Mouse (Mus musculus): ENCODE results near the gene Cox20. TPM values are rescaled to one million over a fixed set of nuclear protein-coding genes. Genes with fewer than 3 reads are reported as not detected.
A peak's percentile ranks its signal among the peaks of the same experiment; 100 is the strongest.

The Cox20 gene
- polyA plus RNA-seq, 1 experiment from 2014 or later: 138 TPM

- H3K4me3 ChIP-seq: no peak overlapping the region
- H3K27me3 ChIP-seq: no peaks in the 10 kb centered on the region
- WGBS: 25% methylated on average over 3 of the region's 3 CpGs
- no peaks in the 10 kb centered on the region for H3K9me3 ChIP-seq
- H3K36me3 ChIP-seq: no peaks in the 10 kb centered on the region
- no peak overlapping the region for H3K9ac ChIP-seq (replicated peaks)
- no peaks in the 10 kb centered on the region for H3K4me1 ChIP-seq
- no peak overlapping the region for H3K27ac ChIP-seq (replicated peaks)
- no peak overlapping the region for H3K4me2 ChIP-seq (replicated peaks)
- 0 out of 2 replicates have a peak, but pooled peaks have one; percentile 56 for ATAC-seq (ENCODE audit: low FRiP score, low read depth)
Measured at GRCm38 (mm10) chr1:178303425-178303824, 15.5 kb upstream of the Cox20 start.

- no peak overlapping the region for H3K4me2 ChIP-seq (replicated peaks)
- ATAC-seq (ENCODE audit: low FRiP score, low read depth): no peak
- no peaks in the 10 kb centered on the region for H3K27me3 ChIP-seq
- no peaks in the 10 kb centered on the region for H3K9me3 ChIP-seq
- H3K36me3 ChIP-seq: no peaks in the 10 kb centered on the region
- WGBS: 79% methylated on average over 2 of the region's 2 CpGs
- no peaks in the 10 kb centered on the region for H3K4me1 ChIP-seq
- no peak overlapping the region for H3K4me3 ChIP-seq
- no peak overlapping the region for H3K27ac ChIP-seq (replicated peaks)
- no peak overlapping the region for H3K9ac ChIP-seq (replicated peaks)
Measured at GRCm38 (mm10) chr1:178309487-178309886, 9.4 kb upstream of the Cox20 start.

GRCm38 (mm10) chr1:178310128-178310527 is 8.8 kb upstream of the Cox20 start:
- 75% methylated on average over 1 of the region's 1 CpGs for WGBS

GRCm38 (mm10) chr1:178313039-178313597 is 5.8 kb upstream of the Cox20 start:
- Histone ChIP-seq H3K9ac (replicated peaks) (no peak overlapping the region), H3K4me2 (replicated peaks) (no peak overlapping the region), H3K27ac (replicated peaks) (no peak overlapping the region), H3K4me1 (0 out of 2 replicates have a peak, but pooled peaks cover 2% of the 10 kb centered on the region), H3K9me3 (no peaks in the 10 kb centered on the region), H3K4me3 (no peak overlapping the region), H3K36me3 (no peaks in the 10 kb centered on the region), H3K27me3 (no peaks in the 10 kb centered on the region)
- WGBS: 90% methylated on average over 1 of the region's 1 CpGs
- no peak for ATAC-seq (ENCODE audit: low FRiP score, low read depth)

More at GRCm38 (mm10) chr1:178310128-178310527, 8.8 kb upstream of the Cox20 start:
- Histone ChIP-seq H3K27me3 (no peaks in the 10 kb centered on the region), H3K9ac (replicated peaks) (no peak overlapping the region), H3K36me3 (no peaks in the 10 kb centered on the region), H3K4me2 (replicated peaks) (no peak overlapping the region), H3K27ac (replicated peaks) (no peak overlapping the region), H3K4me1 (no peaks in the 10 kb centered on the region), H3K4me3 (no peak overlapping the region), H3K9me3 (no peaks in the 10 kb centered on the region)
- no peak for ATAC-seq (ENCODE audit: low FRiP score, low read depth)

- Histone ChIP-seq H3K36me3 (no peaks in the 10 kb centered on the region), H3K4me3 (no peak overlapping the region), H3K9ac (replicated peaks) (no peak overlapping the region), H3K27me3 (no peaks in the 10 kb centered on the region), H3K4me1 (0 out of 2 replicates have a peak, but pooled peaks cover 2% of the 10 kb centered on the region), H3K27ac (replicated peaks) (no peak overlapping the region), H3K4me2 (replicated peaks) (no peak overlapping the region), H3K9me3 (no peaks in the 10 kb centered on the region)
- 90% methylated on average over 2 of the region's 2 CpGs for WGBS
- no peak for ATAC-seq (ENCODE audit: low FRiP score, low read depth)
Measured at GRCm38 (mm10) chr1:178314236-178314635, 4.7 kb upstream of the Cox20 start.

- H3K4me2 ChIP-seq (replicated peaks): peak overlapping the region; percentile 83
- peak overlapping the region; percentile 55 for H3K4me3 ChIP-seq
- peaks cover 22% of the 10 kb centered on the region for H3K4me1 ChIP-seq
- peaks cover 21% of the 10 kb centered on the region for H3K36me3 ChIP-seq
- H3K27ac ChIP-seq (replicated peaks): peak overlapping the region; percentile 100
- peak overlapping the region; percentile 83; the same call in 1 of the 2 replicates for H3K9ac ChIP-seq (replicated peaks)
- H3K27me3 ChIP-seq: no peaks in the 10 kb centered on the region
- no peak for ATAC-seq (ENCODE audit: low FRiP score, low read depth)
- H3K9me3 ChIP-seq: no peaks in the 10 kb centered on the region
- 55% methylated on average over 10 of the region's 10 CpGs for WGBS
Measured at GRCm38 (mm10) chr1:178317275-178318001, 1.5 kb upstream of the Cox20 start.

GRCm38 (mm10) chr1:178318002-178318388 is 935 bp upstream of the Cox20 start:
- Histone ChIP-seq H3K4me2 (replicated peaks) (peak overlapping the region; percentile 83), H3K4me1 (peaks cover 22% of the 10 kb centered on the region), H3K36me3 (peaks cover 27% of the 10 kb centered on the region), H3K9me3 (no peaks in the 10 kb centered on the region), H3K27ac (replicated peaks) (peak overlapping the region; percentile 100), H3K9ac (replicated peaks) (peak overlapping the region; percentile 83), H3K27me3 (no peaks in the 10 kb centered on the region), H3K4me3 (peak overlapping the region; percentile 55)
- ATAC-seq (ENCODE audit: low FRiP score, low read depth): peak; percentile 68
- WGBS: under 1% methylated on average over 17 of the region's 17 CpGs

- H3K9me3 ChIP-seq: no peaks in the 10 kb centered on the region
- H3K9ac ChIP-seq (replicated peaks): peak overlapping the region; percentile 83
- H3K27ac ChIP-seq (replicated peaks): peak overlapping the region; percentile 100
- WGBS: under 1% methylated on average over 12 of the region's 12 CpGs
- H3K27me3 ChIP-seq: no peaks in the 10 kb centered on the region
- peak overlapping the region; percentile 55 for H3K4me3 ChIP-seq
- H3K4me1 ChIP-seq: peaks cover 22% of the 10 kb centered on the region
- H3K36me3 ChIP-seq: peaks cover 37% of the 10 kb centered on the region
- ATAC-seq (ENCODE audit: low FRiP score, low read depth): peak; percentile 20
- peak overlapping the region; percentile 83 for H3K4me2 ChIP-seq (replicated peaks)
Measured at GRCm38 (mm10) chr1:178319295-178320037, 536 bp downstream of the Cox20 start.

- peak overlapping the region; percentile 55 for H3K4me3 ChIP-seq
- peaks cover 45% of the 10 kb centered on the region for H3K36me3 ChIP-seq
- H3K4me1 ChIP-seq: peaks cover 22% of the 10 kb centered on the region
- peak overlapping the region; percentile 100 for H3K27ac ChIP-seq (replicated peaks)
- WGBS: 27% methylated on average over 8 of the region's 8 CpGs
- H3K27me3 ChIP-seq: no peaks in the 10 kb centered on the region
- H3K9me3 ChIP-seq: no peaks in the 10 kb centered on the region
- peak overlapping the region; percentile 83 for H3K9ac ChIP-seq (replicated peaks)
- peak overlapping the region; percentile 83 for H3K4me2 ChIP-seq (replicated peaks)
- ATAC-seq (ENCODE audit: low FRiP score, low read depth): no peak
Measured at GRCm38 (mm10) chr1:178320038-178320722, 1.2 kb downstream of the Cox20 start.

GRCm38 (mm10) chr1:178320723-178321590 is 2.0 kb downstream of the Cox20 start:
- Histone ChIP-seq H3K4me2 (replicated peaks) (peak overlapping the region; percentile 83), H3K4me3 (peak overlapping the region; percentile 55), H3K27ac (replicated peaks) (peak overlapping the region; percentile 100), H3K27me3 (no peaks in the 10 kb centered on the region), H3K36me3 (peaks cover 47% of the 10 kb centered on the region), H3K4me1 (peaks cover 22% of the 10 kb centered on the region), H3K9me3 (no peaks in the 10 kb centered on the region), H3K9ac (replicated peaks) (peak overlapping the region; percentile 83)
- WGBS: 48% methylated on average over 5 of the region's 5 CpGs
- ATAC-seq (ENCODE audit: low FRiP score, low read depth): no peak
